Mouse (Mus musculus) erythroid progenitor cell, adult 5-6 weeks (primary cell): ENCODE measurements around the gene Crb2. TPM values are rescaled to one million over a fixed set of nuclear protein-coding genes. Genes with fewer than 3 reads are reported as not detected.

Experiments used
- ATAC-seq: replicated peaks from 2 replicates; pipeline ENCODE4 v1.8.0; 2016; ENCODE audit warnings: moderate number of reproducible peaks, mild to moderate bottlenecking, moderate TSS enrichment, inconsistent platforms; ENCODE audit not compliant: poor library complexity, low FRiP score, severe bottlenecking
- total RNA-seq, 2 experiments: library from RNA; stranded (forward) in 1 of 2; stranded (reverse) in 1 of 2; fragments of 150-400 nt in 1 of 2; fragments of 186-747, 209-891 nt in 1 of 2; gene quantifications; 2 replicates each; pipeline versions ENCODE4 v1.2.3 to v1.2.4; 2015 to 2017; ENCODE audit warnings: low replicate concordance in 2 of 2

The Crb2 gene
- total RNA-seq, 2 experiments from 2014 or later: not detected

DNA sequence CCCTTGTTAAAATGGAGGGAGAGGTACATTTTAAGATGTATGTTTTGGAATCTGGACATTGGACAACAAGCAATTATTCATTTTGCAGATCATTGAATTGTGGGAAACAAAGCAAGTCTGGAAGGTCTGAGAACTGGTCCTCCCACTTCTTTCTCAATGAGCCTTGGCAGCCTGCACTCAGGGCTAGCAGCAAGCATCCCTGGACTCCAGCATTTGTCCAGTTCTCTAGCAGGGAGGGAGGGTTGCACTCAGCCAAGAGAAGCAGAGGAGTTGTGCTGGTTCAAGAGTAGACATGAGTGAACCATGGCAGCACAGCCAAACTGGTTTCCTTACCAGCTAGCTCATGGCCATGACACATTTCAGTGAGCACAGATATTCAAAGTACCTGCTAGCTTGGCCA, 63.9 kb downstream of the Crb2 start:
- no peak for ATAC-seq

DNA sequence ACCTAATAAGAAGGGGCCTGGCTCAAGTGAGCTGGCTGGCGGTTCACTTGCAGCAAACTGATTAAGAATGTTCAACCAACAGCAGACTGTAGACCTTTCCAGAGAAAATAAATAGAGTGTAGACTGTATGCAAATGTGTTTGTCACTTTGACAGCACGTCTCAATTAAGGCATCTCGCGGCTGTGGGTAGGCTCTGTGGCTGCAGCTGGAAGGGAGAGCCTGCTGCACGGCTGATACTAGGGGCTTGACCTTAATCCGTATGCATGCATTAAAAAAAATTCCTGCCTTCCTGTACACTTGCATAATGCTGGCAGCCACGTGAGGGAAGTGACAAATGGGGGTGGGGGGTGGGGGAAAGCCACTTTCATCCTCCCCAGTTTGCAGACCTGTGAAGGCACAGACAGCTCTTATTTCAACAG, 66.1 kb downstream of the Crb2 start:
- ATAC-seq: no peak

DNA sequence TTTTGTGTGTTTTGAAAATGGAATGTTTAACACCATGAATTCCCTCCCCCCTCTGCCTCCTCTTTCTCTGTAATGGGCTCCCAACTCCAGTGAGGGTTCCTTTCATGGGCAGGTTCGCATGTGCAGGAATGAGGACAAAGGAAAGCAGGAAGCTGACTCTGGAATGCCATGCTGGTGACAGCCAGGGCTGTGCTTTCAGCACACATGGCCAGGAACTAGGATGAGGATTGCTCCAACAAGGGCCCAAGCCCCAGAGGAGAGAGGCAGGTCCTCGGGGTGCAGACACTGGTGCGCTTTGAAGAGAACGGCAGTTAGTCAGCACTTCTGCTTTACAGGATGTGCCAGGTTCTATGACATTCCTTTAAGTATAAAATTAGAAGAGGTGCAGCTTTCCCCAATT, 66.7 kb downstream of the Crb2 start:
- no peak for ATAC-seq

Other genes with a start within 250 kb of the Crb2 start
- 27.2 and 33.2 TPM in 2 replicates for gene Strbp, start 72.4 kb upstream of the Crb2 start, total RNA-seq (2015; ENCODE audit: low replicate concordance)
- gene Strbp, start 72.4 kb upstream of the Crb2 start, total RNA-seq (2017; ENCODE audit: low replicate concordance): 17.4 and 30.9 TPM in 2 replicates